Mouse (Mus musculus) embryonic facial prominence, embryonic 13.5 days (tissue): Measurements from ENCODE around the gene Nkx6-2. TPM values are rescaled to one million over a fixed set of nuclear protein-coding genes. Genes with fewer than 3 reads are reported as not detected.

Experiments used
- ATAC-seq: fragments of 200-750 bp; cut with Nextera tagmentation; 2 replicates; pipeline ENCODE4 v1.8.0; 2017; ENCODE audit warnings: low read depth; ENCODE audit not compliant: insufficient number of reproducible peaks, insufficient read depth, low FRiP score, low TSS enrichment
- H3K27ac ChIP-seq: fragments of 300-500 bp; sonication (generic); 2 replicates; pipeline ENCODE4 v1.5.1; 2015; ENCODE audit warnings: moderate library complexity, mild to moderate bottlenecking, inconsistent platforms
- H3K27me3 ChIP-seq: fragments of 300-500 bp; sonication (generic); 2 replicates; pipeline ENCODE4 v1.6.1; 2015; ENCODE audit warnings: mild to moderate bottlenecking, inconsistent platforms
- H3K36me3 ChIP-seq: fragments of 300-500 bp; sonication (generic); 2 replicates; pipeline ENCODE4 v1.6.1; 2015; ENCODE audit warnings: mild to moderate bottlenecking, inconsistent platforms
- H3K4me1 ChIP-seq: fragments of 300-500 bp; sonication (generic); 2 replicates; pipeline ENCODE4 v1.6.1; 2015; ENCODE audit warnings: inconsistent platforms
- H3K4me2 ChIP-seq: fragments of 300-500 bp; sonication (generic); 2 replicates; pipeline ENCODE4 v1.6.1; 2015; ENCODE audit warnings: moderate library complexity, mild to moderate bottlenecking, inconsistent platforms
- H3K4me3 ChIP-seq: fragments of 300-500 bp; sonication (generic); 2 replicates; pipeline ENCODE4 v1.5.1; 2015; ENCODE audit warnings: mild to moderate bottlenecking, inconsistent platforms
- H3K9ac ChIP-seq: fragments of 300-500 bp; sonication (generic); 2 replicates; pipeline ENCODE4 v1.6.1; 2015; ENCODE audit warnings: mild to moderate bottlenecking, inconsistent platforms
- H3K9me3 ChIP-seq: fragments of 300-500 bp; sonication (generic); 2 replicates; pipeline ENCODE4 v1.6.1; 2016; ENCODE audit warnings: inconsistent platforms
- WGBS: fragments of 180-500 bp; shearing (Covaris S2); methylation state at CpG from one replicate; pipeline ENCODE4 v1.1.7; 2015; ENCODE audit warnings: mixed read lengths; 5-methylcytosine and 5-hydroxymethylcytosine counted together
- polyA plus RNA-seq: library from polyadenylated mRNA; unstranded; fragments of >200 nt; fragmentation: Nextera tagmentation; extraction: Ambion mirVana; gene quantifications from 2 replicates; pipeline ENCODE4 v1.2.1, GENCODE M21; 2015

The Nkx6-2 gene
- polyA plus RNA-seq = 0.17 TPM in 1 of 2 replicates, not detected in the other

GRCm38 (mm10) chr7:139582595-139582994 lies at the start of gene Nkx6-2:
Gene Nkx6-2 (minus strand): TSS chr7:139582797.
- no peak for ATAC-seq
- Histone ChIP-seq H3K36me3 (peaks cover 14% of the 10 kb centered on the region), H3K4me3 (peak within 1 kb of the TSS; percentile 36), H3K4me1 (peaks cover 32% of the 10 kb centered on the region), H3K9ac (no peak within 1 kb of the TSS), H3K27ac (no peak within 1 kb of the TSS), H3K9me3 (no peaks in the 10 kb centered on the region), H3K27me3 (peaks cover 100% of the 10 kb centered on the region), H3K4me2 (peak within 1 kb of the TSS; percentile 53)
- WGBS = 0% methylated on average over 56 of the region's 56 CpGs

GRCm38 (mm10) chr7:139625156-139625555 lies 42.6 kb upstream of the Nkx6-2 start:
- no peak for ATAC-seq
- no peaks in the 10 kb centered on the region for H3K9me3 ChIP-seq
- no peaks in the 10 kb centered on the region for H3K4me1 ChIP-seq
- H3K9ac ChIP-seq = no peak overlapping the region
- no peak overlapping the region for H3K4me2 ChIP-seq
- H3K4me3 ChIP-seq = no peak overlapping the region
- no peaks in the 10 kb centered on the region for H3K36me3 ChIP-seq
- no peak overlapping the region for H3K27ac ChIP-seq
- WGBS = 84% methylated on average over 9 of the region's 9 CpGs
- no peaks in the 10 kb centered on the region for H3K27me3 ChIP-seq

DNA sequence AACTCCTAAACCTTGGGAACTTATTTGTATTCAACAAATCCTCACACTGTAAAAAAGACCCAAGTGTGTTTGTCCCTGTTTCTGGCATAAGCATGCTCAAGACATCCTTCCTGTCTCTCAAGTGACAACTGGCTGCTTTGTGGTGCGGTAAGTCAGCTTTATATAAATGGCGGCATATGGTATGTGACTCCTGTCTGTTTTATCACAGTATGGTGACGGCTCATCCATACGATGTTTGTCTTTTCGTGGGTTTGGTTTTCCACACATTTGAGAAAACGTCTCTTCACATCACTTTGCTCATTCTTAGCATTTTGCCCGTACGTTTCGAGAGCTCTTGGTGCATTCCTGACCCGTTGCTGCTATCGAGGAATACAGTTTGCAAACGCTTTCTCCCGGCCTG lies 40.0 kb upstream of the Nkx6-2 start:
- H3K4me1 ChIP-seq = no peaks in the 10 kb centered on the region
- H3K4me3 ChIP-seq = no peak overlapping the region
- H3K27me3 ChIP-seq = peaks cover 4% of the 10 kb centered on the region; the same call in 1 of the 2 replicates
- H3K9me3 ChIP-seq = no peaks in the 10 kb centered on the region
- H3K9ac ChIP-seq = no peak overlapping the region
- no peaks in the 10 kb centered on the region for H3K36me3 ChIP-seq
- 84% methylated on average over 13 of the region's 13 CpGs for WGBS
- H3K27ac ChIP-seq = no peak overlapping the region
- H3K4me2 ChIP-seq = no peak overlapping the region
- no peak for ATAC-seq

DNA sequence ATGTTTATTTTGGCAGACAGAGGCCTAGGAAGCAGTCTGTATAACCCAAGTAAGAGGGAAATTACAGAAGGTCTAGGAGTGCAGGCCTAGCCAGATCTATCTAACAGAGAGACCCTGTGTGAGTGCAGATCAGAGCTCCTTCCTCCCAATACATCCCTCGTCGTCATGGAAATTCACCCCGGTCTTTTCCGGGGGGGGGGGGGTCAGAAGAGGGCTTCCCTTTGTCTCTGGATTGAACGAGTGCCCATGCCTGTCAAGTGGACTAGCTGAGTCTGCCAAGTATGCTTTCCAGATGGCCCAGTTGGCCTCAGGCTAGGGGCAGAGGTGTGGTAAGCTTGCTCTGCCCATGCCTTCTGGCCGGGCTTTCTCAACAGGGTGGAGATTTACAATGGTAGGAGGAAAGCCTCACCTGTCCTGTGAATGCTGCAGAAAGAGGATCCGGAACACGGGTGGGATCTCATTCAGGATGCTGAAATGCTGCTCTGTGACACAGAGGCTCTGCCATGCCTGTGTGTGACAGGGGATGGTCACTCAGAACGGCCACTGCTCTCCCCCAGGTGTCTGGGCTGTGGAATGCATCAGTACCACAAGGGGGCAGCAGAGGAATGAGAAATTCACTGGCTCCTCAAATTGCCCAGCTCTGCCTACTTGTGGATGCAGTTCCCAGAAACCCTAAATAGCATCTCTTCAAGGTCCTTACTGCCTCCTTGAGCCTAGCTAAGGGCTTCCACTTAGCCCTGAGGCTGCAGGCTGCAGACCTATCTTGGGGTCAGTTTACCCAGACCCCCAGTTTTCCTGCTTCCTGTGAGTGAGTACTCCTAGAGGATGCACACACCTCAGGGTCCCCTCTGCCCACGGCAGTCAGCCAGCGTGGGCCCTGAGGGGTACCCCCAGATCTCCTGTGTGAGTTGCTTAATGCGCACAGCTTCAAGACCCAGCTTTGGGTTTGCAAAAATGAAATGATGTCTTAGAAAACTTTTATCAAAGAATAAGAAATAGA lies 33.5 kb upstream of the Nkx6-2 start:
- WGBS = 51% methylated on average over 12 of the region's 12 CpGs
- H3K9ac ChIP-seq = no peak overlapping the region
- no peak for ATAC-seq

GRCm38 (mm10) chr7:139610328-139610727 lies 27.7 kb upstream of the Nkx6-2 start:
- no peak overlapping the region for H3K4me3 ChIP-seq
- H3K9ac ChIP-seq = no peak overlapping the region
- ATAC-seq = no peak
- no peaks in the 10 kb centered on the region for H3K36me3 ChIP-seq
- H3K4me1 ChIP-seq = no peaks in the 10 kb centered on the region
- no peaks in the 10 kb centered on the region; the same call in 1 of the 2 replicates for H3K27me3 ChIP-seq
- no peak overlapping the region for H3K4me2 ChIP-seq
- WGBS = 78% methylated on average over 2 of the region's 2 CpGs
- H3K9me3 ChIP-seq = no peaks in the 10 kb centered on the region
- no peak overlapping the region for H3K27ac ChIP-seq

More for the DNA sequence above, 33.5 kb upstream of the Nkx6-2 start:
- Histone ChIP-seq H3K4me3 (no peak overlapping the region), H3K4me2 (no peak overlapping the region), H3K4me1 (no peaks in the 10 kb centered on the region), H3K27ac (no peak overlapping the region), H3K9me3 (no peaks in the 10 kb centered on the region), H3K36me3 (no peaks in the 10 kb centered on the region), H3K27me3 (peaks cover 7% of the 10 kb centered on the region; the same call in 1 of the 2 replicates)

- no peak for ATAC-seq
- Histone ChIP-seq H3K9me3 (no peaks in the 10 kb centered on the region), H3K27me3 (peaks cover 13% of the 10 kb centered on the region), H3K9ac (no peak overlapping the region), H3K4me1 (peaks cover 8% of the 10 kb centered on the region), H3K4me2 (no peak overlapping the region), H3K27ac (no peak overlapping the region), H3K4me3 (no peak overlapping the region), H3K36me3 (no peaks in the 10 kb centered on the region)
- 53% methylated on average over 6 of the region's 6 CpGs for WGBS
These were observed 13.3 kb upstream of the Nkx6-2 start for GRCm38 (mm10) chr7:139595862-139596261.

GRCm38 (mm10) chr7:139595311-139595710 lies 12.7 kb upstream of the Nkx6-2 start:
- WGBS = 62% methylated on average over 6 of the region's 6 CpGs

GRCm38 (mm10) chr7:139591311-139591710 lies 8.7 kb upstream of the Nkx6-2 start:
- Histone ChIP-seq H3K27ac (no peak overlapping the region), H3K4me1 (peaks cover 4% of the 10 kb centered on the region), H3K27me3 (peaks cover 48% of the 10 kb centered on the region), H3K4me2 (no peak overlapping the region), H3K9me3 (no peaks in the 10 kb centered on the region), H3K36me3 (no peaks in the 10 kb centered on the region), H3K4me3 (no peak overlapping the region), H3K9ac (no peak overlapping the region)
- ATAC-seq = no peak
- 91% methylated on average over 5 of the region's 5 CpGs for WGBS

More at GRCm38 (mm10) chr7:139595311-139595710, 12.7 kb upstream of the Nkx6-2 start:
- no peak overlapping the region for H3K4me3 ChIP-seq
- ATAC-seq = no peak
- H3K27ac ChIP-seq = no peak overlapping the region
- H3K9me3 ChIP-seq = no peaks in the 10 kb centered on the region
- no peak overlapping the region for H3K4me2 ChIP-seq
- peaks cover 8% of the 10 kb centered on the region for H3K4me1 ChIP-seq
- no peaks in the 10 kb centered on the region for H3K36me3 ChIP-seq
- no peak overlapping the region for H3K9ac ChIP-seq
- H3K27me3 ChIP-seq = peaks cover 13% of the 10 kb centered on the region

DNA sequence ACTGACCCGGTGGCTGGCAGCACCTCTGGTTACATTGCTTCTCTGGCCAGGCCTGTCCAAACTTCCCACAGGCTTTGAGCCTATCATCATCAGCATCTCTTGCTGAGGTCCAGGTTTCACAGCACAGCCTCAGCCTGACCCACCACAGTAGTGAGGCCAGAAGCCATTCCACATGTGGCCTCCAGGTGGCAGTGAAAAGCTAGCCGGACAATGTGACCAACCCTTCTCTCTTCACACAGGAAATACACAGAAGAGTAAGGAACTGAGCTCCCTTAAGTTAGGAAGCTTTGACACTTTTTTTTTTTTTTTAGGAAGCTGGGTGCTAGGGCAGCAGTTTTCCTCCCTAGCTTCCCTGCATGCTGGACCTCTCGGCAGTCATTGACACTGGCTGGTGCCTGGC lies 7.7 kb upstream of the Nkx6-2 start:
- Histone ChIP-seq H3K27me3 (peaks cover 58% of the 10 kb centered on the region), H3K9me3 (no peaks in the 10 kb centered on the region), H3K4me2 (no peak overlapping the region), H3K27ac (no peak overlapping the region), H3K9ac (no peak overlapping the region), H3K4me3 (no peak overlapping the region), H3K36me3 (no peaks in the 10 kb centered on the region), H3K4me1 (no peaks in the 10 kb centered on the region)
- ATAC-seq = no peak
- 43% methylated on average over 3 of the region's 3 CpGs for whole genome bisulfite sequencing

- Histone ChIP-seq H3K4me3 (no peak overlapping the region), H3K4me1 (peaks cover 10% of the 10 kb centered on the region), H3K27me3 (peaks cover 73% of the 10 kb centered on the region), H3K9ac (no peak overlapping the region), H3K36me3 (no peaks in the 10 kb centered on the region), H3K9me3 (no peaks in the 10 kb centered on the region), H3K4me2 (no peak overlapping the region), H3K27ac (no peak overlapping the region)
- ATAC-seq = no peak
- WGBS = 45% methylated on average over 7 of the region's 7 CpGs
These were observed 5.3 kb upstream of the Nkx6-2 start for GRCm38 (mm10) chr7:139587919-139588318.

DNA sequence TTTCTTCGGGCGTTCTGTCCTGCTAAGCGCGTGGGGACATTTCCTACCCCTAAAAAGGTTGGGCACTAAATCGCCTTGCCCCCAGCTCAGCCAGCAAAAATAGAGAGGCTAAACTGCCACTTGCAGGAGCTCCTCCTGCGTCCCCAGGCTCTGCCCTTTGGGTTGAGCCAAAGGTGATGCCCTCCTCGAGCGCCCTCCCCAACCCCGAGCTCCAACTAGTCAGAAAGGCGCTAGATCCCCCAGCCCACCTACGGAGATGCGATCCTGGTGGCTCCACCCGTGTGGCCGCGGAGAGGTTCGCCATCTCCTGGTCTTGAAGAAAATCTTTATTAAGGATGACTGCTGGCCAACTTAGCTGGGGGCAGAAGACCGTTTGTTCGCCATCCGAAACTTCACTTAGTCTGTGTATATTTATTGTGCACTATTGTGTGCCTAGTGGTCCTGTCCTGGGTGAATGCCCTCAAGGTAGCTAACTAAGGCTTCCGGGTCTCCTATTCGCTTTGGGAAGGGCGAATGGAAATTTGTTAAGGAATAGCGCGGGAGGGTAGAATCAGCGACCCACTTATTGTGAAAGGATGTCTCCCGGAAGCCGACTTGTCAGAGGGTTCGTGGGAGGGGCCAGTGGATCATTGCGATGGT lies 2.7 kb upstream of the Nkx6-2 start:
- H3K27me3 ChIP-seq = peaks cover 99% of the 10 kb centered on the region
- H3K4me3 ChIP-seq = 0 out of 2 replicates have a peak overlapping the region, but pooled peaks have one; percentile 9
- no peaks in the 10 kb centered on the region for H3K9me3 ChIP-seq
- 2% methylated on average over 29 of the region's 29 CpGs for WGBS
- H3K36me3 ChIP-seq = no peaks in the 10 kb centered on the region
- no peak for ATAC-seq
- H3K4me1 ChIP-seq = peaks cover 32% of the 10 kb centered on the region
- no peak overlapping the region for H3K4me2 ChIP-seq
- no peak overlapping the region for H3K27ac ChIP-seq
- no peak overlapping the region for H3K9ac ChIP-seq
